Mouse (Mus musculus): ENCODE measurements around the gene Mcl1. TPM values are rescaled to one million over a fixed set of nuclear protein-coding genes. Genes with fewer than 3 reads are reported as not detected.

The Mcl1 gene
- polyA plus RNA-seq, 1 experiment, result 31.9 TPM

DNA sequence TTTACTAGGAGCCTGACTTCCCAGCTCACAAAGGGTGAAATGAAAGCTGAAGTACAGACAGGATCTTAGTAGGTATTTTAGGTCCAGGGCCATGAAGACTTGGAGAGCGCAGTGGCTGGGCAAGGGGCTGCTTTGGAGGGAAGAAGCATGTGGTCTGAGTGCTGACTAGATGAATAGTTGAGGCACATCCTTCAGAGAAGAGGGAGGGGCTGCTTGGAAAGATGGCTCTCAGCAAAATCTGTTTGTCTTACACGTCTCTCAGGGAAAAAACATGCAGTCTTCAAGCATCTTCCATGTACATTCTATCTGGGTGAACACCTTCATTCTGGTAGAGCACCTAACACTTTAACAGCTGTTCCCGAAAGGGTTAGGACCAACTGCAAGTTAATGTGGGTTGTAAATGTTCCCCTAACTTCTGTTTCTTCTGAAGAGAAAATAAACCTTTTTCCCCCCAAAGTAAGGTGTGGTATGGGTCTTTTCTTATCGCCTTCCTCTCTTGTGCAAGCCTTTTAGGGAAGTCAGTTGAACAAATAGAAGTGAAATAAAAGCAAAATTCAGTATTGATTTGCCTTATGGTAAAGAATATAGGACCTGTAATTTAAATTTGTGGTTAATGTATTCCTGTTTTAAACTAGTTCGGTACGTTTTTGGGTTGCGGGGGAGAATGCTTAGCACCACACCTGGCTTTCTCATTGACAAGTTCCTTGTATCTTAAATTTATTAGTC lies 4.3 kb downstream of the Mcl1 start:
- H3K4me3 ChIP-seq (ENCODE audit: insufficient read depth, low read depth, low read length), result no peak overlapping the region
- WGBS, result 57% methylated on average over 7 of the region's 7 CpGs
- no peak for TF ChIP-seq CTCF (conservative IDR thresholded peaks at IDR 0.05; ENCODE audit: insufficient read depth, insufficient read length, low read depth, low read length)
- TF ChIP-seq POLR2A (IDR thresholded peaks at IDR 0.05; ENCODE audit: low read depth, low read length), result no peak
- H3K36me3 ChIP-seq (ENCODE audit: control insufficient read depth, insufficient read depth, low read length), result peaks cover 16% of the 10 kb centered on the region
- no peaks in the 10 kb centered on the region for H3K27me3 ChIP-seq (replicated peaks; ENCODE audit: control insufficient read depth, insufficient read depth, low read length)
- no peak for DNase-seq
- peak overlapping the region; percentile 97 for H3K27ac ChIP-seq (ENCODE audit: insufficient read depth, low read depth, low read length)
- peaks cover 59% of the 10 kb centered on the region for H3K4me1 ChIP-seq (ENCODE audit: control insufficient read depth, insufficient read depth, low read length)

- DNase-seq, result no peak
- Histone ChIP-seq H3K4me3 (ENCODE audit: insufficient read depth, low read depth, low read length) (no peak overlapping the region), H3K27ac (ENCODE audit: insufficient read depth, low read depth, low read length) (peak overlapping the region; percentile 37), H3K27me3 (replicated peaks; ENCODE audit: control insufficient read depth, insufficient read depth, low read length) (no peaks in the 10 kb centered on the region), H3K4me1 (ENCODE audit: control insufficient read depth, insufficient read depth, low read length) (peaks cover 65% of the 10 kb centered on the region), H3K36me3 (ENCODE audit: control insufficient read depth, insufficient read depth, low read length) (peaks cover 16% of the 10 kb centered on the region)
- no peak for TF ChIP-seq POLR2A (IDR thresholded peaks at IDR 0.05; ENCODE audit: low read depth, low read length)
- no peak for TF ChIP-seq CTCF (conservative IDR thresholded peaks at IDR 0.05; ENCODE audit: insufficient read depth, insufficient read length, low read depth, low read length)
- 66% methylated on average over 2 of the region's 2 CpGs for WGBS
These were observed 4.9 kb downstream of the Mcl1 start for GRCm38 (mm10) chr3:95663486-95663885.

DNA sequence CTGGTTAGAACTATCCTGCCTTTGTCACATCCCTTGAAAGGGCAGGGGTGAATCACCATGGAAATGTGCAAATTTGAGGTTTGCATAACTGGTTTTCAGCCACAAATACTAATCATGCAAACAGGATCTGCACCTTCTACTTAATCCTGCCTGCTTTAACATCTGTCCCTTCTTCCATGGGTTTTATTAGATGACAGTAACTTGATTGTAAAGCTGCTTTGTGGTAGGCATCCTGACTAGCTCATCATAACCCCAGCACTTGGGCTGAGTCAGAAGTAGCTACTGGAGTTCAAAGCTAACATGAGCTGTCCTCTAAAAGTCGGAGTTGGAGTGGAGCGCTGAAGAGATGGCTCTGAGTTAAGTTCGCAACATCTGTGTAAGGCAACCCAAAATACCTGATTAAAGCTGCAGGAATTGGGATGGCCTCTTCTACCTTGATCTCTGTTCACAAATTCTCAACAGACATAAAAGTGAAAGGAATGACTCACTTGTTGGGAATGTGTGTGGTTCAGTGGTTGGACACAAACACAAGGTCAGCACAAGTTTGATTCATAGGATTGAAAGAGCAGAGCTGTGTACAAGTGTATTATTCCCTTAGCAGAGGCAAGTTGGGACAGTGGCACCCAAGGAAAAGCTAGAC lies 5.5 kb downstream of the Mcl1 start:
- 71% methylated on average over 3 of the region's 3 CpGs for WGBS
- Histone ChIP-seq H3K4me1 (ENCODE audit: control insufficient read depth, insufficient read depth, low read length) (peaks cover 69% of the 10 kb centered on the region), H3K36me3 (ENCODE audit: control insufficient read depth, insufficient read depth, low read length) (peaks cover 16% of the 10 kb centered on the region), H3K4me3 (ENCODE audit: insufficient read depth, low read depth, low read length) (no peak overlapping the region), H3K27me3 (replicated peaks; ENCODE audit: control insufficient read depth, insufficient read depth, low read length) (no peaks in the 10 kb centered on the region), H3K27ac (ENCODE audit: insufficient read depth, low read depth, low read length) (peak overlapping the region; percentile 91)
- TF ChIP-seq CTCF (conservative IDR thresholded peaks at IDR 0.05; ENCODE audit: insufficient read depth, insufficient read length, low read depth, low read length), result no peak
- no peak for TF ChIP-seq POLR2A (IDR thresholded peaks at IDR 0.05; ENCODE audit: low read depth, low read length)
- peak; percentile 59 for DNase-seq

DNA sequence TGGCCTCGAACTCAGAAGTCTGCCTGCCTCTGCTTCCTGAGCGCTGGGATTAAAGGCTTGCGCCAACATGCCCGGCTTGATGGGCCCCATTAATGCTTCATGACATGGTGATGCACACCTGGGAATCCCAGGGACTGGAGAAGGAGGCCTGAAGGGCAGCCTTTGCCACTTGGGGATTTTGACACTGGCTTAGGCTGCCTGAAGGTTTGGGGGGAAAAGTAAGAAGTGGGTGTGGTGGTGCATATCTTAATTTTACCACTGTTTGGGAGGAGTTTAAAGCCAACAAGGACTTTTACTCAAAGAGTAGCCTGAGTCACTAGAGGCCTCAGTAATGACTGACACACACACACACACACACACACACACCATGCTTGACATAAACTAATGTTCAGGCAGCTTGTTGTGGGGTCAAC lies 6.4 kb downstream of the Mcl1 start:
- Histone ChIP-seq H3K27me3 (replicated peaks; ENCODE audit: control insufficient read depth, insufficient read depth, low read length) (no peaks in the 10 kb centered on the region), H3K4me3 (ENCODE audit: insufficient read depth, low read depth, low read length) (no peak overlapping the region), H3K4me1 (ENCODE audit: control insufficient read depth, insufficient read depth, low read length) (peaks cover 72% of the 10 kb centered on the region), H3K36me3 (ENCODE audit: control insufficient read depth, insufficient read depth, low read length) (peaks cover 16% of the 10 kb centered on the region), H3K27ac (ENCODE audit: insufficient read depth, low read depth, low read length) (peak overlapping the region; percentile 91)
- WGBS, result 81% methylated on average over 4 of the region's 4 CpGs
- DNase-seq, result no peak
- no peak for TF ChIP-seq CTCF (conservative IDR thresholded peaks at IDR 0.05; ENCODE audit: insufficient read depth, insufficient read length, low read depth, low read length)
- TF ChIP-seq POLR2A (IDR thresholded peaks at IDR 0.05; ENCODE audit: low read depth, low read length), result no peak

GRCm38 (mm10) chr3:95666124-95666844 lies 7.7 kb downstream of the Mcl1 start:
- Histone ChIP-seq H3K27ac (ENCODE audit: insufficient read depth, low read depth, low read length) (peak overlapping the region; percentile 11), H3K27me3 (replicated peaks; ENCODE audit: control insufficient read depth, insufficient read depth, low read length) (no peaks in the 10 kb centered on the region), H3K36me3 (ENCODE audit: control insufficient read depth, insufficient read depth, low read length) (peaks cover 8% of the 10 kb centered on the region), H3K4me3 (ENCODE audit: insufficient read depth, low read depth, low read length) (no peak overlapping the region), H3K4me1 (ENCODE audit: control insufficient read depth, insufficient read depth, low read length) (peaks cover 67% of the 10 kb centered on the region)
- no peak for TF ChIP-seq CTCF (conservative IDR thresholded peaks at IDR 0.05; ENCODE audit: insufficient read depth, insufficient read length, low read depth, low read length)
- TF ChIP-seq POLR2A (IDR thresholded peaks at IDR 0.05; ENCODE audit: low read depth, low read length), result no peak
- WGBS, result 23% methylated on average over 6 of the region's 6 CpGs
- DNase-seq, result peak; percentile 70

DNA sequence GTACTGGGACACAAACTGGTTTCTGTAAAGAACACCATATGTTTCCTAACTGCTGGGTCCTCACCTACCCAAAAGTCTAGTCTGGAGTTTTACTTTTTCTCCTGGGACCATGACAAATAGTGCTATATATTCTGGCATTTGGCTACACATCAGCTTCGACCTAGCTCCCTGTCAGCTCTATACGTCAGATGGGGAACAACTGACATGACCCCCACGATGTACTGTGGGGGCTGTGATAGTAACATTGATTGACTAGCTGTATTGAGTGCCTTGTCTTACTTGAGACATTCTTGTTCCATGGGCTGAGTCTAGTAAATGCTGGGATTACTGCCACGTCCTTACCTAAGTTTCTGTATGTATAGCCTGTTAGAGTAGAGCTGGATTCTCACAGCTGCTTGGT lies 8.9 kb downstream of the Mcl1 start:
- WGBS, result 38% methylated on average over 4 of the region's 4 CpGs

GRCm38 (mm10) chr3:95668026-95668425 lies 9.4 kb downstream of the Mcl1 start:
- Histone ChIP-seq H3K27ac (ENCODE audit: insufficient read depth, low read depth, low read length) (peak overlapping the region; percentile 99), H3K4me1 (ENCODE audit: control insufficient read depth, insufficient read depth, low read length) (peaks cover 65% of the 10 kb centered on the region), H3K27me3 (replicated peaks; ENCODE audit: control insufficient read depth, insufficient read depth, low read length) (no peaks in the 10 kb centered on the region), H3K36me3 (ENCODE audit: control insufficient read depth, insufficient read depth, low read length) (peaks cover 3% of the 10 kb centered on the region), H3K4me3 (ENCODE audit: insufficient read depth, low read depth, low read length) (no peak overlapping the region)
- WGBS, result 2% methylated on average over 7 of the region's 7 CpGs
- DNase-seq, result peak; percentile 87
- TF ChIP-seq CTCF (conservative IDR thresholded peaks at IDR 0.05; ENCODE audit: insufficient read depth, insufficient read length, low read depth, low read length) (no peak), POLR2A (IDR thresholded peaks at IDR 0.05; ENCODE audit: low read depth, low read length) (no peak)

More for the DNA sequence above, 8.9 kb downstream of the Mcl1 start:
- TF ChIP-seq POLR2A (IDR thresholded peaks at IDR 0.05; ENCODE audit: low read depth, low read length) (no peak), CTCF (conservative IDR thresholded peaks at IDR 0.05; ENCODE audit: insufficient read depth, insufficient read length, low read depth, low read length) (no peak)
- Histone ChIP-seq H3K36me3 (ENCODE audit: control insufficient read depth, insufficient read depth, low read length) (peaks cover 7% of the 10 kb centered on the region), H3K4me3 (ENCODE audit: insufficient read depth, low read depth, low read length) (no peak overlapping the region), H3K4me1 (ENCODE audit: control insufficient read depth, insufficient read depth, low read length) (peaks cover 64% of the 10 kb centered on the region), H3K27me3 (replicated peaks; ENCODE audit: control insufficient read depth, insufficient read depth, low read length) (no peaks in the 10 kb centered on the region), H3K27ac (ENCODE audit: insufficient read depth, low read depth, low read length) (peak overlapping the region; percentile 99)
- DNase-seq, result no peak
